Mouse (Mus musculus) limb, embryonic 15.5 days (tissue): ENCODE data around the gene Slc35f1. TPM values are rescaled to one million over a fixed set of nuclear protein-coding genes. Genes with fewer than 3 reads are reported as not detected.

Experiments
- ATAC-seq: fragments of 200-750 bp; cut with Nextera tagmentation; 2 replicates; pipeline ENCODE4 v1.8.0; 2017; ENCODE audit warnings: low read depth, moderate TSS enrichment; ENCODE audit not compliant: insufficient number of reproducible peaks, low FRiP score, low TSS enrichment
- H3K27ac ChIP-seq: fragments of 300-500 bp; sonication (generic); 2 replicates; pipeline ENCODE4 v1.5.1; 2015; ENCODE audit warnings: moderate library complexity, mild to moderate bottlenecking, inconsistent platforms
- H3K27me3 ChIP-seq: fragments of 300-500 bp; sonication (generic); 2 replicates; pipeline ENCODE4 v1.6.1; 2015; ENCODE audit warnings: inconsistent platforms
- H3K36me3 ChIP-seq: fragments of 300-500 bp; sonication (generic); 2 replicates; pipeline ENCODE4 v1.6.1; 2015; ENCODE audit warnings: inconsistent platforms
- H3K4me1 ChIP-seq: fragments of 300-500 bp; sonication (generic); 2 replicates; pipeline ENCODE4 v1.6.1; 2015; ENCODE audit warnings: inconsistent platforms
- H3K4me2 ChIP-seq: fragments of 300-500 bp; sonication (generic); 2 replicates; pipeline ENCODE4 v1.6.1; 2015; ENCODE audit warnings: mild to moderate bottlenecking, inconsistent platforms
- H3K4me3 ChIP-seq: fragments of 300-500 bp; sonication (generic); 2 replicates; pipeline ENCODE4 v1.5.1; 2015; ENCODE audit warnings: mild to moderate bottlenecking, inconsistent platforms
- H3K9ac ChIP-seq: fragments of 300-500 bp; sonication (generic); 2 replicates; pipeline ENCODE4 v1.6.1; 2015; ENCODE audit warnings: inconsistent platforms
- H3K9me3 ChIP-seq: fragments of 300-500 bp; sonication (generic); 2 replicates; pipeline ENCODE4 v1.6.1; 2016; ENCODE audit warnings: inconsistent platforms
- WGBS: fragments of 180-500 bp; shearing (Covaris S2); methylation state at CpG from one replicate; pipeline ENCODE4 v1.1.7; 2015; 5-methylcytosine and 5-hydroxymethylcytosine counted together
- polyA plus RNA-seq: library from polyadenylated mRNA; unstranded; fragments of >200 nt; fragmentation: Nextera tagmentation; extraction: Ambion mirVana; gene quantifications from 2 replicates; pipeline ENCODE4 v1.2.1, GENCODE M21; 2015

Slc35f1 gene
- polyA plus RNA-seq: 5.0 and 5.4 TPM in 2 replicates

- Histone ChIP-seq H3K36me3 (no peaks in the 10 kb centered on the region), H3K4me3 (peak within 1 kb of the TSS; percentile 71), H3K4me2 (peak within 1 kb of the TSS; percentile 88), H3K9ac (peak within 1 kb of the TSS; percentile 64), H3K9me3 (no peaks in the 10 kb centered on the region), H3K27me3 (peaks cover 6% of the 10 kb centered on the region; the same call in 1 of the 2 replicates), H3K4me1 (peaks cover 13% of the 10 kb centered on the region), H3K27ac (peak within 1 kb of the TSS; percentile 85)
- peak; percentile 83 for ATAC-seq
- under 1% methylated on average over 50 of the region's 54 CpGs for WGBS
These were observed at the start of gene Slc35f1 for GRCm38 (mm10) chr10:52690334-52690991. Slc35f1 (plus strand) TSS chr10:52690533.

DNA sequence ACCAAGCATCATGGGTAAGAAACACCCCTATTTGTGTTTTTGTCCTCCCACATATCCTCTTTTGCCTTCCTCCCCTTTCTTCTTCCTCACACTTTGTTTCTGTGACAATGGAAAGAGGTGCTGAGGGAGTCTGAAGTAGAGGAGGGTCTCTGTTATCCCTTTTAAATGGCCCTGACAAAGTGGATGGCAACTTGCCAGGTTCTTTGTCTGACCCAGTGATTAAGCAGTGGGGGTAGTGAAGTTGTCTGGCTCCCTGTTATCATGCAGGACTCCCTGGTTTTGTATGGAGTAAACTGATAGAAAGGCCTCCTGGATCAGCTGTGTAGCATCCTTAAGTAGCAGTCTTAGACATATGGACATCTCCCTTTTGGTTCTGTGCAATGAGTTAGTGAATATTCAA is 19.1 kb upstream of the Slc35f1 start:
- no peak overlapping the region for H3K27ac ChIP-seq
- H3K36me3 ChIP-seq: no peaks in the 10 kb centered on the region
- H3K4me2 ChIP-seq: no peak overlapping the region
- H3K4me1 ChIP-seq: no peaks in the 10 kb centered on the region
- H3K9me3 ChIP-seq: no peaks in the 10 kb centered on the region
- no peak overlapping the region for H3K9ac ChIP-seq
- no peak overlapping the region for H3K4me3 ChIP-seq
- H3K27me3 ChIP-seq: no peaks in the 10 kb centered on the region
- no peak for ATAC-seq

DNA sequence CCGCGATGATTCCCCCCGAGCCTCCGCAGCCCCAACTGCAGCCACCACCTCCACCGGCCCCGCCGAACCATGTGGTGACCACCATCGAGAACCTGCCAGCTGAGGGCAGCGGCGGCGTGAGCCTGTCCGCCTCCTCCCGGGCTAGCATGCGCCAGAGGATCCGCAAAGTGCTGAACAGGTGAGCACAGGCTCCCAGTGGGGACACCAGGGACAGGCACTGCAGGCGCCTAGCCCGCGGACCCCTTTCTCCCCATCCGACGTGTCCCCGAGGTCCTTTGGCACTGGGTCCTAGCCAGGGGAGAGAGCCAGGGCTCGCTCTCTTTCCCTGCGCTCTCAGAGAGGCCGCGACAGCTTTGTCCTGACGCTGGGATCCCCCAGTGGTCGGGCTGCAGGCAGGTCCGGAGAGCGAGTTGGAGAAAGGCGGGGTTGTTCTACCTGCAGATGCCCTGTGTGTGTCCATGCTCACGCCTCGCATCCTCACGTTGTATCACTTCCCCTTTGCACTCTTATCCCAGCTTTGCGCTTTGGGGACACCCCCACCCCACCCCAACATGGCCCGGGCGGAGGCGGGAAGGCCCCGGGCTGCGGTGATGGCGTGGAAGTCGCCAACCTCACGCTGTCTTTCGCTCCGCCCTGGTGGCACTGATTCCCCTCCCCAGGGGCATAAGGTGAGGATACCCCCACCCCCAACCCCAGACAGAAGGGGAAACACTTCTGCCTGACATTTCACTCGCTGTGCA is 829 bp downstream of the Slc35f1 start:
- H3K9me3 ChIP-seq: no peaks in the 10 kb centered on the region
- H3K27ac ChIP-seq: peak overlapping the region; percentile 85
- peak overlapping the region; percentile 64 for H3K9ac ChIP-seq
- peaks cover 6% of the 10 kb centered on the region; the same call in 1 of the 2 replicates for H3K27me3 ChIP-seq
- peak overlapping the region; percentile 88 for H3K4me2 ChIP-seq
- H3K4me3 ChIP-seq: peak overlapping the region; percentile 71
- H3K36me3 ChIP-seq: no peaks in the 10 kb centered on the region
- ATAC-seq: peak; percentile 62
- under 1% methylated on average over 39 of the region's 45 CpGs for WGBS
- H3K4me1 ChIP-seq: peaks cover 13% of the 10 kb centered on the region

- Histone ChIP-seq H3K4me1 (peaks cover 21% of the 10 kb centered on the region), H3K4me2 (peak overlapping the region; percentile 79), H3K9me3 (no peaks in the 10 kb centered on the region), H3K9ac (no peak overlapping the region), H3K27me3 (no peaks in the 10 kb centered on the region), H3K36me3 (no peaks in the 10 kb centered on the region), H3K4me3 (peak overlapping the region; percentile 34), H3K27ac (no peak overlapping the region)
- no peak for ATAC-seq
These were observed 13.4 kb downstream of the Slc35f1 start for GRCm38 (mm10) chr10:52703688-52704087.

DNA sequence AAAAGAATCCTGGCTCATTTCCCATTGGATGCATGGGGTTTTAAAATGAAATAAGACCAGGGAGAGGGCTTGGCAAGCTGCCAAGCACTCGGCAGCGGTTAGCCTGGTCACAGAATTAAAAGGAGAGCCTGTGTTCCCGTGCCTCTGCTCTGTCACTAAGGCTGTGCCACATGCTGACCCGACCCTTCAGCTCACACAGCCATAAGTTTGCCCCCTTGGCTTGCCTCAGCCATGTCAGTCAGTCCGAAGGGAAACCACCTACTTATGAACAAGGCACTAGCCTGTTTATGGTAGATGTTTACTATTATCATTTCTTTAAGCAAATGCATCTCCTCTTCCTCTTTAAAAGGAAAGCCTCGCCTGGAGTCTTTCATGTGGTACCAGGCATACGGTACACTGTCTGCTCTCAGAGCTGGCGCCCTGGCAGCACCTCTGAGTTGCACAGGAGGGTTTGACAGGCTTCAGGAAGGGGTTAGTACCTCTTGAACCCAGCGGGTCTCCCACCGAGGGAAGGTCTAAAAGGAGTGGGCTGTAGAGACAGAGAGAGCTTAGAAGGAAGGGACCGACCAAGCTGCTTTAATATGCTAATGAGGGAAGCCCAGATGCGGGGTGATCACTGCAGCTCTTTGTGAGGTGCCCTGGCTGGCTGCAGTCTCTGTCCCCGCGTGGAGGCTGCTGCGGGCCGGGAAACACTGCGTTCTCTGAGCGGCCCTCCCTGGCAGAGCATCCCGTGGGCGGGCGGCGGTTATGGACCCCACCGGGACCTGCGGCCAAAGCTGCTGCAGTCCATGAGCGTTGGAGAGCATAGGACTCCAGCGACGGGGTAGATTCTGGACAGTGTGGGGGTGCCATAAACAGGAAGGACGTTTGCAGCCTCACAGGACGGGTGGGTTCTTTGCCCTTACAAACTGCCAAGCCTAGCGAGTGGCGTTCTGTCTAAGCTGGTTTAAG is 14.0 kb downstream of the Slc35f1 start:
- Histone ChIP-seq H3K9me3 (no peaks in the 10 kb centered on the region), H3K9ac (no peak overlapping the region), H3K27ac (peak overlapping the region; percentile 59), H3K4me3 (peak overlapping the region; percentile 34), H3K4me2 (peak overlapping the region; percentile 79), H3K36me3 (no peaks in the 10 kb centered on the region), H3K4me1 (peaks cover 21% of the 10 kb centered on the region), H3K27me3 (no peaks in the 10 kb centered on the region)
- peak; percentile 85 for ATAC-seq
- WGBS: 4% methylated on average over 31 of the region's 31 CpGs

- no peaks in the 10 kb centered on the region; the same call in 1 of the 2 replicates for H3K9me3 ChIP-seq
- no peak for ATAC-seq
- no peak overlapping the region for H3K4me3 ChIP-seq
- no peaks in the 10 kb centered on the region for H3K27me3 ChIP-seq
- 77% methylated on average over 2 of the region's 2 CpGs for WGBS
- H3K36me3 ChIP-seq: no peaks in the 10 kb centered on the region
- no peak overlapping the region for H3K27ac ChIP-seq
- H3K9ac ChIP-seq: no peak overlapping the region
- H3K4me2 ChIP-seq: no peak overlapping the region
- peaks cover 5% of the 10 kb centered on the region for H3K4me1 ChIP-seq
These were observed 19.1 kb downstream of the Slc35f1 start for GRCm38 (mm10) chr10:52709482-52709881.

DNA sequence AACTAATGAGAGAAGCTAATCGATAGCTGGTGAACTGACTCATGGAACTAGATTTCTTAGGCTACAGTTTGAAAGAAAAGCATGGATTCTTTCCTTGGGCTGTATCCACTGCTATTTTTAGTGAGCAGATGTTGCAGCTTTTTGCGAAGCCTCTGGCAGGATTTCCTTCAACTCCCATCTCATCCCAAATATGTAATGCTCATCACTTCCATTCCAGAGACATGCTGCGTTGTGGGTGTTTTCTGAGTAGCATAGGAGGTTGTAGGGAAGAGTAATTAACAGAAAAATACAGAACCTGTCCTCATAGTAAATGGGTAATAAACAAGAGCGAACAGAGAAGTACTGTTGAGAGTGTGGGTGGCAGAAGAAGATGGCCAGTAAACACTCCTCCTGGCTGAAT is 21.8 kb downstream of the Slc35f1 start:
- WGBS: 70% methylated on average over 4 of the region's 4 CpGs
- H3K27me3 ChIP-seq: no peaks in the 10 kb centered on the region
- no peak for ATAC-seq
- no peak overlapping the region for H3K4me3 ChIP-seq
- H3K27ac ChIP-seq: no peak overlapping the region
- no peaks in the 10 kb centered on the region; the same call in 1 of the 2 replicates for H3K9me3 ChIP-seq
- H3K4me1 ChIP-seq: no peaks in the 10 kb centered on the region
- H3K9ac ChIP-seq: no peak overlapping the region
- H3K36me3 ChIP-seq: no peaks in the 10 kb centered on the region
- H3K4me2 ChIP-seq: no peak overlapping the region

- no peak overlapping the region for H3K9ac ChIP-seq
- H3K4me3 ChIP-seq: no peak overlapping the region
- H3K4me1 ChIP-seq: no peaks in the 10 kb centered on the region
- no peaks in the 10 kb centered on the region for H3K27me3 ChIP-seq
- no peak overlapping the region for H3K27ac ChIP-seq
- WGBS: 76% methylated on average over 2 of the region's 2 CpGs
- H3K36me3 ChIP-seq: no peaks in the 10 kb centered on the region
- H3K9me3 ChIP-seq: no peaks in the 10 kb centered on the region; the same call in 1 of the 2 replicates
- no peak for ATAC-seq
- no peak overlapping the region for H3K4me2 ChIP-seq
These were observed 24.2 kb downstream of the Slc35f1 start for GRCm38 (mm10) chr10:52714557-52714956.

DNA sequence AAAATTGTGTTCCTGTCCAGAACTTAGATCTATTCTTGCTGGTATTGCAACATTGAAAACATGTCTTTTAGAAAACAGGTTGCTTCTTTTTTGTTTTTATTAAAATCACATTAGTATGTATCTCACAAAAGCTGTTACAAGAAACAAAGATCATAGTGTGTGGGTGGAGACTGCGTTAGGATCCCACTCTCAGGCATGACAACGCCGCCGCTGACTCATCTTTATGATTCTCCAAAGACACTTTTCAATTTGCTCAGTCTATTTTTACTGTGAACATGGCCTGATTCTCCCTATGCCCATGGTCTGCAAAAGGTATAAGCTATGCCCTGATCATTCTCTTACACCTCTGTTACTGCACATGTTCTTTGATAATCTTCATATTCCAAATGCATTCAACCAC is 24.8 kb downstream of the Slc35f1 start:
- H3K36me3 ChIP-seq: no peaks in the 10 kb centered on the region
- H3K9ac ChIP-seq: no peak overlapping the region
- no peaks in the 10 kb centered on the region; the same call in 1 of the 2 replicates for H3K9me3 ChIP-seq
- no peaks in the 10 kb centered on the region for H3K27me3 ChIP-seq
- H3K4me1 ChIP-seq: no peaks in the 10 kb centered on the region
- no peak overlapping the region for H3K27ac ChIP-seq
- no peak for ATAC-seq
- H3K4me2 ChIP-seq: no peak overlapping the region
- H3K4me3 ChIP-seq: no peak overlapping the region
- WGBS: 85% methylated on average over 4 of the region's 4 CpGs

- H3K9me3 ChIP-seq: no peaks in the 10 kb centered on the region
- H3K27me3 ChIP-seq: no peaks in the 10 kb centered on the region
- H3K36me3 ChIP-seq: no peaks in the 10 kb centered on the region
- no peak overlapping the region for H3K27ac ChIP-seq
- H3K4me2 ChIP-seq: no peak overlapping the region
- WGBS: 97% methylated on average over 1 of the region's 1 CpGs
- no peak overlapping the region for H3K4me3 ChIP-seq
- H3K9ac ChIP-seq: no peak overlapping the region
- H3K4me1 ChIP-seq: no peaks in the 10 kb centered on the region
- ATAC-seq: no peak
These were observed 28.0 kb downstream of the Slc35f1 start for GRCm38 (mm10) chr10:52718199-52718917.

DNA sequence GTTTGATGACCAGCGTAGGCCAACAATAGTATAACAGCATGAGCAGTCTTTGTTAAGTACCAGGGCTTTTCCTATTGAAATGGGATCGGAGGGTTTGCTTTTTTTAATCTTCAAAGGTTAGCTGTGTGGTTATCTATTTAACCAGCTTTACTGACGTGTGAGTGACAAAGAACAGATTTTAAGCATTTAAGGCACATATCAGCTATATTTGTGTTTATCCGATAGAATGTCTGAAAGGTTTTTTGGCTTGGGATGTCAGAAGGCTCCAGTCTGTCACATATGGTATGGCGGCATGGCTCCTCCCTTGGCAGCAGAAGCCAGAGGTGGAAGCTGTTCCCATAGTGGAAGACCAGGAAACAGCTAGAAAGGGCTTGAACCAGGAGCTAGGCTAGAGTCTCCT is 36.3 kb downstream of the Slc35f1 start:
- no peak for ATAC-seq
- 80% methylated on average over 5 of the region's 5 CpGs for WGBS
- no peak overlapping the region for H3K9ac ChIP-seq
- no peak overlapping the region for H3K27ac ChIP-seq
- H3K9me3 ChIP-seq: no peaks in the 10 kb centered on the region
- H3K4me3 ChIP-seq: no peak overlapping the region
- H3K27me3 ChIP-seq: no peaks in the 10 kb centered on the region
- H3K4me2 ChIP-seq: no peak overlapping the region
- H3K36me3 ChIP-seq: no peaks in the 10 kb centered on the region
- H3K4me1 ChIP-seq: no peaks in the 10 kb centered on the region
